Mouse (Mus musculus): ENCODE measurements around the gene Ermap. TPM values are rescaled to one million over a fixed set of nuclear protein-coding genes. Genes with fewer than 3 reads are reported as not detected.

Gene Ermap
- polyA plus RNA-seq (2015; fragmentation: Nextera tagmentation; extraction: Ambion mirVana) = 11.5 and 16.0 TPM in 2 replicates

DNA sequence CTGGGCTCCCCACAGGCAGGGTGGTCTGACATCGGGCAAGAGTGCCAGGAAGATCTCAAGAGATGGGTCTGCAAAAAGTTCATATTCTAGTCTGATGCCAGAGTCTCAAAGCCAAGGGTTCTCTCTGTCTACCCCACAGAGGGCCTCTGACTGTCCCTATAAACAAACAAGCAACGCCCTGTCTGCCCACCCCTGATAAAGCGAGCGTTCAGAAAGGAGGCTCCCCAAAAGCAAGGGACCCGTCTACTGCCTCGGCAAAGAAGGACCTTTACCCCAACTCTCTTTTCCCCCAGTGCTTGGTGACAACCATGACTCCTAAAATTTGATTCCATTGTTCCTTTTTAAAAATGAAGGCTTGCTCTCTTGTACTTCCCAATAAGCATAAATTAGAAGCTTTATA is at the start of gene Ermap:
Ermap (minus strand) TSS at position 148 of the 400 bp plus-strand sequence.
- Histone ChIP-seq H3K4me2 (peak within 1 kb of the TSS; percentile 41), H3K36me3 (no peaks in the 10 kb centered on the region), H3K4me3 (peak within 1 kb of the TSS; percentile 31), H3K9me3 (no peaks in the 10 kb centered on the region), H3K27ac (replicated peaks) (peak within 1 kb of the TSS; percentile 48), H3K4me1 (peaks cover 8% of the 10 kb centered on the region; the same call in 1 of the 2 replicates), H3K27me3 (replicated peaks) (peaks cover 12% of the 10 kb centered on the region; the same call in 1 of the 2 replicates), H3K9ac (peak within 1 kb of the TSS; percentile 63; the same call in 1 of the 2 replicates)
- 54% methylated on average over 6 of the region's 6 CpGs for WGBS
- peak; percentile 69; the same call in 1 of the 2 replicates for ATAC-seq (ENCODE audit: extremely low read depth, insufficient number of reproducible peaks, low FRiP score, low TSS enrichment)

DNA sequence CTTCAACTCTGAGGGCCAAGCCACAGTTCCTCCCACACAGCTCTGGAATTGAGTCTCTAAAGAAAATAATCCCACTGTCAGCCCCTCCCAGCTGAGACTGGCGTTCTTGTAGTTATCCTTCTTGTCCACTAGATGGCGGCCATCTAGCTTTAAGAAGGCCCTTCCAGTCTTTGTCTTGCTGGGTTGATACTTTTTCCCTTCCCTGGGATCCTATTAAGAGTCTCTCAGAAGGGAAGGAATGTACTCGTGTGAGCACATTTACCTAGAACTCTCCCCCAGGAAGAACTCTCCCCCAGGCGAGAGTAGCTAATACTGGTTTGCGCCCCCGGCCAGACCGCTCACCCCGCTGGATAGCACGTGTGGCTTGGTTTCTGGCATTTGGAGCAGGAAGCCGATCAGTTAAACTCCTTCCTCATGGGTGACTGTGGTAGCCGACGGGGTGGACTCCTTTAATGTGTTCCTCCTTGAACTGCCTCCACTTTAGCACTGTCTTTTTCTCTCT is 49.4 kb upstream of the Ermap start:
- Histone ChIP-seq H3K4me2 (no peak overlapping the region; the same call in 1 of the 2 replicates), H3K4me3 (no peak overlapping the region), H3K27ac (replicated peaks) (0 out of 2 replicates have a peak overlapping the region, but pooled peaks have one; percentile 34), H3K4me1 (peaks cover 16% of the 10 kb centered on the region), H3K9ac (peak overlapping the region; percentile 53; the same call in 1 of the 2 replicates), H3K27me3 (replicated peaks) (no peaks in the 10 kb centered on the region), H3K36me3 (peaks cover 82% of the 10 kb centered on the region), H3K9me3 (no peaks in the 10 kb centered on the region)
- 45% methylated on average over 12 of the region's 12 CpGs for WGBS
- no peak for ATAC-seq (ENCODE audit: extremely low read depth, insufficient number of reproducible peaks, low FRiP score, low TSS enrichment)

DNA sequence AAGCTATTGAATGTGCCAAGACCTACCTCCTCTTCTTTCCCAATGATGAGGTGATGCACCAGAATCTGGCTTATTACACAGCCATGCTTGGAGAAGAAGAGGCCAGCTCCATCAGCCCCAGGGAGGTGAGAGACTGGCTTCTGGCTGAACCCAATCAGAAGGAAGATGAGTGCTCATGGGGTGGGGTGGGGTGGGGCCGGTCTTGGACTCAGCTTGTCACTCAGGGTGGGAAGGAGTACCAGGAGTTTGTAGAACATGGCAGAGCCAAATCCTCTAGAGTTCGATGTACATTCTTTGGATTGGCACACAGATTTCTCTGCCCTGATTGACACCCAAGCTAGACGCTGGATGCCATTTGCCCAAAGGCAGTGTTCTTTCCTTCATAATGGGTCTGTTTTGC is 48.9 kb upstream of the Ermap start:
- Histone ChIP-seq H3K9ac (no peak overlapping the region), H3K36me3 (peaks cover 76% of the 10 kb centered on the region), H3K9me3 (no peaks in the 10 kb centered on the region), H3K27ac (replicated peaks) (no peak overlapping the region), H3K27me3 (replicated peaks) (no peaks in the 10 kb centered on the region), H3K4me1 (peaks cover 21% of the 10 kb centered on the region), H3K4me2 (no peak overlapping the region), H3K4me3 (no peak overlapping the region)
- 55% methylated on average over 3 of the region's 3 CpGs for WGBS
- ATAC-seq (ENCODE audit: extremely low read depth, insufficient number of reproducible peaks, low FRiP score, low TSS enrichment) = no peak

DNA sequence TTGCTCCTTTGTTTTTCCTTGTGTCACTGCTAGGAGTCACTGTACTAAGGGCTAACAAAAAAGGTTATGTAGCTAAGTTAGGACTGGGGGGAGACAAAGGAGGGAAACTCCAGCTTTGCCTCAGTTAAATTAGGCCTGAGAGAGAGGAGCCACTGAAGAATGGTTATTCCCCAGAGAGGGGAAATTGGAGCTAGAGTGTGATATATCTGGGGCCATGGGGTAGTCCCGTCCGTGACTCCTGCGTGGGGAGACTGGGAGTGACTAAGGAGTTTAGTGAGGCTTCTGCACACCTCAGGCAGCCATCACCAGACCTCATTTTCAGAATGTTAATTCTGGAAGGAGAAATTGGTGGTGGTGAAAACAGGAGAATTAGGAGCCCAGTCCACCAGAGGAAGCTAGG is 44.5 kb upstream of the Ermap start:
- 63% methylated on average over 3 of the region's 3 CpGs for WGBS
- no peak overlapping the region; the same call in 1 of the 2 replicates for H3K27ac ChIP-seq (replicated peaks)

DNA sequence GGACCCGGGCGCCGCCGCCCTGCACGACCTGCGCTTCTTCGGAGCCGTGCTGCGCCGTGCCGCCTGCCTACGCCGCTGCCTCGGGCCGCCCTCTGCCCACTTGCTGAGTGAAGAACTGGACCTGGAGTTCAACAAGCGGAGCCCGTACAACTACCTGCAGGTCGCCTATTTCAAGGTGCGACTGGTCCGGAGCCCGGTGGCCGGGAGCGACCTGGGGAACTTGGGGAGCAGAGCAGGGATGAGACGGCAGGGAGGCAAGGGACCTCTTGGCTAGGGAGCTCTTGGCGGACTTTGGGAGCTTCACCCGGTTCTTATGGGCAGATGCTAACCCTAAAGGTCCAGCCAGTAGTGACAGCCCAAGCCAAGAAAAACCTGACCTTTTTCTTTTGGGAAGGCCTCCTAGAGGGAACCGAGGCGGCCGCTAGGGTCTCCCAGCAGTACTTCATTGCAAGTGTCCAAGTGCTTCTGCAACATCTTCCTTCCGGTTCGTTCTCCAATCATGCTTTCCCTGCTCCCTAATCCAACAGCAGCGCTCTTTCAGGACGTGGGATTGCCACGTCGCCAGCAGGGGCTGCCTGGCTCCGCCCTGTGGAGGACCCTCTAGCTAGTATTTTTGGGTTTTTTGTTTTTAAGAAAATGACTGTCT is 43.6 kb upstream of the Ermap start:
- Histone ChIP-seq H3K9me3 (no peaks in the 10 kb centered on the region), H3K27me3 (replicated peaks) (no peaks in the 10 kb centered on the region), H3K27ac (replicated peaks) (peak overlapping the region; percentile 75), H3K4me2 (peak overlapping the region; percentile 89), H3K9ac (peak overlapping the region; percentile 94), H3K36me3 (peaks cover 31% of the 10 kb centered on the region), H3K4me3 (peak overlapping the region; percentile 89), H3K4me1 (peaks cover 22% of the 10 kb centered on the region)
- no peak for ATAC-seq (ENCODE audit: extremely low read depth, insufficient number of reproducible peaks, low FRiP score, low TSS enrichment)
- 1% methylated on average over 36 of the region's 36 CpGs for WGBS

More for the DNA sequence above, 44.5 kb upstream of the Ermap start:
- peak overlapping the region; percentile 89 for H3K4me3 ChIP-seq
- H3K36me3 ChIP-seq = peaks cover 34% of the 10 kb centered on the region
- H3K9me3 ChIP-seq = no peaks in the 10 kb centered on the region
- H3K9ac ChIP-seq = peak overlapping the region; percentile 94
- peaks cover 29% of the 10 kb centered on the region for H3K4me1 ChIP-seq
- no peaks in the 10 kb centered on the region for H3K27me3 ChIP-seq (replicated peaks)
- ATAC-seq (ENCODE audit: extremely low read depth, insufficient number of reproducible peaks, low FRiP score, low TSS enrichment) = no peak
- H3K4me2 ChIP-seq = peak overlapping the region; percentile 89

- Histone ChIP-seq H3K36me3 (peaks cover 34% of the 10 kb centered on the region), H3K27ac (replicated peaks) (peak within 1 kb of the TSS; percentile 75), H3K4me3 (peak within 1 kb of the TSS; percentile 89), H3K9me3 (no peaks in the 10 kb centered on the region), H3K27me3 (replicated peaks) (no peaks in the 10 kb centered on the region), H3K4me2 (peak within 1 kb of the TSS; percentile 89), H3K9ac (peak within 1 kb of the TSS; percentile 94), H3K4me1 (peaks cover 22% of the 10 kb centered on the region)
- ATAC-seq (ENCODE audit: extremely low read depth, insufficient number of reproducible peaks, low FRiP score, low TSS enrichment) = peak; percentile 95
- under 1% methylated on average over 71 of the region's 71 CpGs for WGBS
Observed at GRCm38 (mm10) chr4:119232410-119233255, 42.8 kb upstream of the Ermap start, which contains the start of the genes AU022252 and P3h1. AU022252 (minus strand) TSS chr4:119232712. P3h1 (plus strand) TSS chr4:119232915.

DNA sequence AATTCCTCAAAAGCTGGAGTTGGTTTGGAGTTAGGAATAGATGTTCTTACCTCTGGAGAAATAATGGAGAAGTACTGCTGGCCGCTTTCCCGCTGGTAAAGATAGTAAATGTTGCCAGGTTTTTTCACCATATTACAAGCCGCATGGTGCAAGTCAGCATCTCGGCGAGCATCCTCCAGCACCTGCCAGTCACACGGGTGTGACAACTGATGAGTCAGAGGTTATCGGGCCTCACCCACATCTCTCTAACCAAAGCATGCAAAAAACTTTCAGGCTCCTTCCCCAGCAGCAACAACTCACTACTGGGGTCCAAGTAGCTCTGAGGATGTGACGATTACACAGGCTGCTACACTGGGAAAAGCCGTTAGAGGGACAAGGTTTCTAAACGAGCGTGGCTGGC is 36.9 kb upstream of the Ermap start:
- H3K4me3 ChIP-seq = no peak overlapping the region
- H3K27me3 ChIP-seq (replicated peaks) = no peaks in the 10 kb centered on the region
- H3K36me3 ChIP-seq = peaks cover 56% of the 10 kb centered on the region
- peaks cover 6% of the 10 kb centered on the region for H3K4me1 ChIP-seq
- no peak overlapping the region for H3K9ac ChIP-seq
- no peaks in the 10 kb centered on the region for H3K9me3 ChIP-seq
- no peak for ATAC-seq (ENCODE audit: extremely low read depth, insufficient number of reproducible peaks, low FRiP score, low TSS enrichment)
- 88% methylated on average over 11 of the region's 11 CpGs for WGBS
- no peak overlapping the region for H3K4me2 ChIP-seq
- no peak overlapping the region for H3K27ac ChIP-seq (replicated peaks)

- ATAC-seq (ENCODE audit: extremely low read depth, insufficient number of reproducible peaks, low FRiP score, low TSS enrichment) = no peak
- Histone ChIP-seq H3K9me3 (no peaks in the 10 kb centered on the region), H3K4me1 (no peaks in the 10 kb centered on the region), H3K27ac (replicated peaks) (no peak overlapping the region), H3K9ac (no peak overlapping the region), H3K27me3 (replicated peaks) (no peaks in the 10 kb centered on the region), H3K4me2 (no peak overlapping the region), H3K36me3 (peaks cover 56% of the 10 kb centered on the region), H3K4me3 (no peak overlapping the region)
- whole genome bisulfite sequencing = 82% methylated on average over 9 of the region's 9 CpGs
Observed at GRCm38 (mm10) chr4:119225719-119226118, 35.9 kb upstream of the Ermap start.

DNA sequence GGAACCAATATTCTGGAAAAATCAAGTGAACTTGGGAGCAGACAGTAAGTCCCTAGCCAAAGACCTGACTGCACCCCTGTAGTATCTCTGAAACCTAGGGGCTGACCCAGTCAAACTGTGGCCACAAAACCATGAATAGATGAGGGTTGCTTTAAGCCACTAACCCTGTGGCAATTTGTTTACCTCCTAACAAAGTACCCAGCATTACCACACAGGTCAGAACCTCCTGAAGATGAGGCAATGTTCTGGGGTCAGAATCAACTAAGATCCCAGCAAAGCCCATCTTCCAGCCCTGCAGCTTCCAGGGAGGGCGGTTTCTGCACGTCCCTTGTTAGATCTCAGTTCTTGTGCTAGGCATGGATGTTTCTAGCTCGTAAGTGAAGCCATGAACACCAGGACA is 34.7 kb upstream of the Ermap start:
- 79% methylated on average over 3 of the region's 3 CpGs for WGBS
- H3K4me2 ChIP-seq = no peak overlapping the region
- no peak overlapping the region for H3K4me3 ChIP-seq
- ATAC-seq (ENCODE audit: extremely low read depth, insufficient number of reproducible peaks, low FRiP score, low TSS enrichment) = no peak
- H3K27me3 ChIP-seq (replicated peaks) = no peaks in the 10 kb centered on the region
- H3K9me3 ChIP-seq = no peaks in the 10 kb centered on the region
- no peaks in the 10 kb centered on the region for H3K4me1 ChIP-seq
- H3K9ac ChIP-seq = no peak overlapping the region
- peaks cover 56% of the 10 kb centered on the region for H3K36me3 ChIP-seq
- no peak overlapping the region for H3K27ac ChIP-seq (replicated peaks)

DNA sequence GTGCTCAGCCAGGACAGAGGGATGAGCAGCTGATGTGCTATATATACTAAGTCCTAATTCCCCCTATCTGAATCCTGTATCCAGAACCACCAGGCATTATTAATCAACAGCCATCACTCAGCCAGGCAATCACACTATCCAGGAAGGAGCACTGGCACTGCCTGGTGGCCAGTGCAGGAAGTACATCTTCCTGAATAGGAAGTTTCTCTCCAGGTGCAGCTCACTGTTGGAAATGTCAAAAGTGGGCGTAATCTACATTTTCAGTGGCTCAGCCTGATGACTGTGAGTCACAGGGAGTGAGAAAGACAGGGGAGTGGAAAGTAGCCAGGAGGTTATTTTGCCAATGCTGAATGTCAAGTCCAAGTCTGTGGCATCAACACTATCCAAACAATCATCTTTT is 33.9 kb upstream of the Ermap start:
- Histone ChIP-seq H3K4me1 (0 out of 2 replicates have a peak, but pooled peaks cover under 1% of the 10 kb centered on the region), H3K9me3 (no peaks in the 10 kb centered on the region), H3K36me3 (peaks cover 55% of the 10 kb centered on the region), H3K27me3 (replicated peaks) (no peaks in the 10 kb centered on the region), H3K9ac (no peak overlapping the region), H3K27ac (replicated peaks) (no peak overlapping the region), H3K4me3 (no peak overlapping the region), H3K4me2 (no peak overlapping the region)
- WGBS = 87% methylated on average over 1 of the region's 1 CpGs
- ATAC-seq (ENCODE audit: extremely low read depth, insufficient number of reproducible peaks, low FRiP score, low TSS enrichment) = no peak

DNA sequence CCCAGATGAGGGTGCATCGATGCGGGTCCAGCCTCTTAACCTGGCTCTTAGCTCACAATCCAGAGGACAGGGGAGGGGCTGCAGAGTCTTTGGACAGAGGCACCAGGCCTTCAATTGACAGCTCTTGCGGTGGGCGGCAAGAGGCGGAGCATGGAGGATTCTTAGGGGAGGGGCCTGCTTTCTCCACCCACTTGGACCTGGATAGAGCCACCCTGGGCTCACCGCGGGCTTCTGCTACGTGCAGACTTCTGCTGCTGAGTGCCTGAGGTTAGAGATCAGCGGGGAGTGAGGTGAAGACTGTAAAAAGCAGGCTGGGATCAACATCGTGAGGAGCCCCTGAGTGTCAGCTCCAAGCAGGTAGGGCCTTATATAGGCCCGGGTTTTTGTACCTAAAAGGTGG is 28.4 kb upstream of the Ermap start, which contains the start of gene Tmem269:
Tmem269 (minus strand) TSS at position 49 of the 400 bp plus-strand sequence.
- Histone ChIP-seq H3K4me3 (no peak within 1 kb of the TSS), H3K27me3 (replicated peaks) (no peaks in the 10 kb centered on the region; the same call in 1 of the 2 replicates), H3K36me3 (no peaks in the 10 kb centered on the region; the same call in 1 of the 2 replicates), H3K9me3 (no peaks in the 10 kb centered on the region), H3K4me2 (no peak within 1 kb of the TSS), H3K9ac (no peak within 1 kb of the TSS), H3K4me1 (peaks cover 25% of the 10 kb centered on the region), H3K27ac (replicated peaks) (no peak within 1 kb of the TSS)
- no peak for ATAC-seq (ENCODE audit: extremely low read depth, insufficient number of reproducible peaks, low FRiP score, low TSS enrichment)
- WGBS = 12% methylated on average over 11 of the region's 11 CpGs

Data from heart, embryonic 13.5 days (tissue).